Comparison of ENCODE assay signal across 28 mouse cellular contexts in the genomic region with DNA sequence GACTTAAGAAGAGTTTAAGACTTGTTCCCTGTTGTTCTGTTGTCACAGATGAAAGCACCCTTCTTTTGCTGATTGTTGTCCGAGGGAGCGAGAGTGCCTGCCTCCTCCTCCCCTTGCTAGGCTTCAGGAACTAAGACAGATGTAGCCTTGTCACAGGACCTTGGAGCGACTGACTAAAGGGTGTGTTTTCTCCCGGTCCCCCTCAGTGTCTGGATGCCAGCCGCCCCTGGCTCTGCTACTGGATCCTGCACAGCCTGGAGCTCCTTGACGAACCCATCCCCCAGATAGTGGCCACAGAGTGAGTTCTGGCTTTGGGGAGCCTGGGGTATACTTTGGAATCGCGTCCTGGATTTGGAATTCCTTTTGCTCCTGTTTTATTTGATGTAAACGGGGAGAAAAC. TPM values are rescaled to one million over a fixed set of nuclear protein-coding genes. Genes with fewer than 3 reads are reported as not detected.
DNase-seq lines count a peak whose midpoint lies in the region; ATAC-seq and TF ChIP-seq lines count a peak whose summit lies in the region.
"Had no signal": no experiment of that assay in that cellular context is flagged by ENCODE, and none has a peak within 500 bp of the region (broad histone marks: within the 10 kb centered on the region; RNA-seq: fewer than 3 reads in every experiment).

No protein-coding gene starts in this region.

- no peak for TF ChIP-seq CTCF in E14TG2a.4 (conservative IDR thresholded peaks at IDR 0.05; ENCODE audit: low read length)

- peaks cover 6% of the 10 kb centered on the region for H3K36me3 ChIP-seq in kidney, embryonic 15.5 days
- H3K36me3 ChIP-seq in E14TG2a.4 (ENCODE audit: insufficient read depth, low read length) = peaks cover 21% of the 10 kb centered on the region

- no peak for ATAC-seq in kidney, embryonic 15.5 days (replicated peaks; ENCODE audit: low FRiP score)
- ATAC-seq: forebrain, embryonic 14.5 days; intestine, embryonic 16.5 days; midbrain, embryonic 15.5 days had no signal

- no peak overlapping the region for H3K9ac ChIP-seq in kidney, embryonic 15.5 days
- H3K9ac ChIP-seq: hindbrain, embryonic 13.5 days; limb, embryonic 12.5 days; liver, embryonic 15.5 days; lung, embryonic 15.5 days; midbrain, embryonic 15.5 days had no signal

- WGBS in kidney, embryonic 15.5 days = 34% methylated on average over 9 of the region's 9 CpGs

- peak; percentile 27 for DNase-seq in adrenal gland, postnatal 10 days
- no peak for DNase-seq in adrenal gland, postnatal 25 days
- DNase-seq in kidney, adult 18-20 months = no peak
- DNase-seq in R1 (ENCODE audit: low read depth, low spot score) = peak; percentile 76
- no peak for DNase-seq in cerebellum, adult 11-12 months
- DNase-seq in thymus, adult 18-20 months = no peak
- DNase-seq: cerebellum, adult 2 months; cerebellum, postnatal 14 days; gastrocnemius, postnatal 25 days; heart, adult 11 months; heart, postnatal 36 days; kidney, postnatal 14 days; right cerebral cortex, adult 18-20 months; spleen, adult 18-20 months; thymus, postnatal 14 days had no signal

- no peaks in the 10 kb centered on the region for H3K27me3 ChIP-seq in kidney, embryonic 15.5 days
- H3K27me3 ChIP-seq in E14TG2a.4 (ENCODE audit: insufficient read depth, low read length) = no peaks in the 10 kb centered on the region
- H3K27me3 ChIP-seq: hindbrain, embryonic 13.5 days; limb, embryonic 12.5 days; liver, embryonic 15.5 days; lung, embryonic 15.5 days; midbrain, embryonic 15.5 days had no signal

- peak overlapping the region; percentile 33 for H3K27ac ChIP-seq in kidney, embryonic 15.5 days
- H3K27ac ChIP-seq: hindbrain, embryonic 13.5 days; limb, embryonic 12.5 days; liver, embryonic 15.5 days; lung, embryonic 15.5 days; midbrain, embryonic 10.5 days; midbrain, embryonic 15.5 days had no signal

- H3K4me1 ChIP-seq in kidney, embryonic 15.5 days = peaks cover 10% of the 10 kb centered on the region
- H3K4me1 ChIP-seq in E14TG2a.4 (replicated peaks; ENCODE audit: low read depth, low read length) = peaks cover 72% of the 10 kb centered on the region
- H3K4me1 ChIP-seq: hindbrain, embryonic 13.5 days; limb, embryonic 12.5 days; liver, embryonic 15.5 days; lung, embryonic 15.5 days; midbrain, embryonic 10.5 days; midbrain, embryonic 15.5 days had no signal

- H3K4me2 ChIP-seq in kidney, embryonic 15.5 days = no peak overlapping the region
- H3K4me2 ChIP-seq: heart, embryonic 11.5 days; hindbrain, embryonic 13.5 days; limb, embryonic 12.5 days; liver, embryonic 15.5 days; lung, embryonic 15.5 days; midbrain, embryonic 15.5 days had no signal

- H3K9me3 ChIP-seq in kidney, embryonic 15.5 days (replicated peaks) = no peaks in the 10 kb centered on the region
- no peaks in the 10 kb centered on the region for H3K9me3 ChIP-seq in E14TG2a.4 (ENCODE audit: low read length)
- H3K9me3 ChIP-seq: hindbrain, embryonic 13.5 days; limb, embryonic 12.5 days; liver, embryonic 15.5 days; lung, embryonic 15.5 days; midbrain, embryonic 10.5 days; midbrain, embryonic 15.5 days had no signal

- H3K4me3 ChIP-seq in kidney, embryonic 15.5 days (replicated peaks) = no peak overlapping the region
- H3K4me3 ChIP-seq in E14TG2a.4 (replicated peaks; ENCODE audit: low read length) = peak overlapping the region; percentile 49
- H3K4me3 ChIP-seq: hindbrain, embryonic 13.5 days; limb, embryonic 12.5 days; liver, embryonic 15.5 days; lung, embryonic 15.5 days; midbrain, embryonic 10.5 days; midbrain, embryonic 15.5 days had no signal

RNA-seq across cellular contexts. Expression of a gene that starts 52.1 kb away (rescaled TPM):
- 1 to 10 TPM; 3.6 to 7.7 TPM for total RNA-seq in adrenal gland, postnatal 10 days (2021)
- total RNA-seq in adrenal gland, postnatal 25 days (2021) = 1.6 and 3.3 TPM in 2 replicates
- 10.9 and 11.1 TPM in 2 replicates for polyA plus RNA-seq in kidney, embryonic 15.5 days (2015; fragmentation: Nextera tagmentation; extraction: Ambion mirVana)
- total RNA-seq: liver, adult 2 months; neutrophil, adult 5-6 weeks had no signal
- polyA plus RNA-seq: liver, adult 2 months had no signal

Comparison
In these comparisons a context has a peak if more than half of its experiments do, and no peak if none do; other contexts are left out.
1. DNase-seq: peak in adrenal gland, postnatal 10 days (single experiment) and R1 (single experiment); none in adrenal gland, postnatal 25 days (single experiment), kidney, adult 18-20 months (single experiment), cerebellum, adult 11-12 months (single experiment) and thymus, adult 18-20 months (0 of 2).